9 mouse cellular contexts compared by ENCODE assay signal in the genomic region with DNA sequence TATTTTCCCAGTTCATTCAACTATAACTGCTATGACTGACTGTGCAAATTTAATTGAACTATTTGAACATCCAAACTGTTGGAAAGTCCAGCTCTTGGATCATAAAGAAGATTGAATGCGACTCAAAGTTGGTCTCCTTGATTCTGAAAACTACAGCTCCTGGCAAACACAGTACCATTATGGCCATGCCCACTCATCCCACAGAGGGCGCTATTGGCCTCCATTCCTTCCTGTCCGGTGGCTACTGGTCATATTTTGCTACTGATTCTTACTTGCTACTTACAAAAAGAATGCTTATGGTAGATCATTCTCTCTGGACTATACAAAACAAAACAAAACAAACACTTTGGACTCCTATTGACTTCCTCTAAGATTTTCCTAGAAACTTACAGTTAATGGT.
DNase-seq lines count a peak whose midpoint lies in the region; ATAC-seq and TF ChIP-seq lines count a peak whose summit lies in the region.
"Had no signal": no experiment of that assay in that cellular context is flagged by ENCODE, and none has a peak within 500 bp of the region (broad histone marks: within the 10 kb centered on the region; RNA-seq: fewer than 3 reads in every experiment).

No protein-coding gene starts in this region.

- H3K36me3 ChIP-seq in intestine, embryonic 14.5 days (ENCODE audit: control insufficient read depth, insufficient read depth, low read length), result no peaks in the 10 kb centered on the region
- no peaks in the 10 kb centered on the region for H3K36me3 ChIP-seq in intestine, embryonic 16.5 days (ENCODE audit: control insufficient read depth, insufficient read depth, low read length)
- H3K36me3 ChIP-seq in ES-Bruce4 (ENCODE audit: control insufficient read depth, insufficient read depth, low read length, poor library complexity, severe bottlenecking), result no peaks in the 10 kb centered on the region

- H3K27me3 ChIP-seq in intestine, embryonic 14.5 days (replicated peaks; ENCODE audit: control insufficient read depth, insufficient read depth, low read length), result 0 out of 2 replicates have a peak, but pooled peaks cover 4% of the 10 kb centered on the region
- H3K27me3 ChIP-seq in intestine, embryonic 16.5 days (replicated peaks; ENCODE audit: control insufficient read depth, insufficient read depth, low read length), result no peaks in the 10 kb centered on the region
- H3K27me3 ChIP-seq in ES-Bruce4 (ENCODE audit: control insufficient read depth, insufficient read depth, low read length, poor library complexity, severe bottlenecking), result no peaks in the 10 kb centered on the region

- no peak for ATAC-seq in intestine, embryonic 14.5 days (replicated peaks; ENCODE audit: low FRiP score, low TSS enrichment, low read depth)
- ATAC-seq in intestine, embryonic 16.5 days, result no peak
- 0 out of 2 replicates have a peak, but pooled peaks have one; percentile 58 for ATAC-seq in megakaryocyte progenitor cell, adult 5-6 weeks (replicated peaks; ENCODE audit: poor library complexity)
- no peak for ATAC-seq in erythroblast, adult 5-6 weeks (replicated peaks; ENCODE audit: low FRiP score, poor library complexity, severe bottlenecking)

- 24% methylated on average over 3 of the region's 3 CpGs for WGBS in intestine, embryonic 14.5 days
- WGBS in intestine, embryonic 16.5 days, result 24% methylated on average over 3 of the region's 3 CpGs

- H3K9ac ChIP-seq in intestine, embryonic 14.5 days (ENCODE audit: low read length), result no peak overlapping the region
- no peak overlapping the region for H3K9ac ChIP-seq in intestine, embryonic 16.5 days (ENCODE audit: low read depth, low read length)
- H3K9ac ChIP-seq in ES-Bruce4 (ENCODE audit: low read depth, poor library complexity, severe bottlenecking), result no peak overlapping the region

- TF ChIP-seq EP300 in ES-Bruce4 (IDR thresholded peaks at IDR 0.05; ENCODE audit: insufficient read depth, low read depth, low read length), result no peak

- peak; percentile 83 for TF ChIP-seq CTCF in ES-Bruce4 (IDR thresholded peaks at IDR 0.05; ENCODE audit: low read depth, low read length)
- peak; percentile 68; the same call in 1 of the 2 replicates for TF ChIP-seq CTCF in brain, embryonic 14.5 days (IDR thresholded peaks at IDR 0.05; ENCODE audit: borderline replicate concordance, extremely low read depth, insufficient read depth, insufficient read length)

- H3K4me2 ChIP-seq in intestine, embryonic 14.5 days (ENCODE audit: low read length), result no peak overlapping the region
- H3K4me2 ChIP-seq in intestine, embryonic 16.5 days (ENCODE audit: low read depth, low read length), result no peak overlapping the region

- no peaks in the 10 kb centered on the region for H3K9me3 ChIP-seq in intestine, embryonic 14.5 days (ENCODE audit: control insufficient read depth, low read length)
- no peaks in the 10 kb centered on the region for H3K9me3 ChIP-seq in intestine, embryonic 16.5 days (ENCODE audit: control insufficient read depth, low read length)
- no peaks in the 10 kb centered on the region for H3K9me3 ChIP-seq in ES-Bruce4 (replicated peaks; ENCODE audit: control insufficient read depth, insufficient read depth, low read length, poor library complexity, severe bottlenecking)

- H3K4me3 ChIP-seq in intestine, embryonic 14.5 days (ENCODE audit: low read depth, low read length), result no peak overlapping the region
- no peak overlapping the region for H3K4me3 ChIP-seq in intestine, embryonic 16.5 days (ENCODE audit: low read length)
- no peak overlapping the region for H3K4me3 ChIP-seq in ES-Bruce4 (ENCODE audit: low read depth, low read length)
- H3K4me3 ChIP-seq: erythroblast, embryonic 14.5 days had no signal

- peak; percentile 62 for DNase-seq in intestine, embryonic 14.5 days (ENCODE audit: low spot score)
- peak; percentile 46 for DNase-seq in brain, embryonic 14.5 days (ENCODE audit: low read depth)
- peak; percentile 58 to 83 for DNase-seq in frontal cortex, postnatal 36 days (ENCODE audit: low spot score in 2 of 2)
- peak; percentile 69 to 78 for DNase-seq in layer of hippocampus, postnatal 10 days (ENCODE audit: low spot score in 2 of 2)

- H3K27ac ChIP-seq in intestine, embryonic 14.5 days (ENCODE audit: low read depth), result no peak overlapping the region
- no peak overlapping the region for H3K27ac ChIP-seq in intestine, embryonic 16.5 days (ENCODE audit: low read length)
- H3K27ac ChIP-seq in ES-Bruce4 (ENCODE audit: insufficient read depth, low read length), result no peak overlapping the region

- TF ChIP-seq POLR2A in ES-Bruce4 (IDR thresholded peaks at IDR 0.05; ENCODE audit: insufficient read depth, low read length), result no peak
- no peak for TF ChIP-seq POLR2A in brain, embryonic 14.5 days (IDR thresholded peaks at IDR 0.05; ENCODE audit: borderline replicate concordance, extremely low read depth, insufficient read depth, insufficient read length, poor library complexity, severe bottlenecking)

- no peaks in the 10 kb centered on the region for H3K4me1 ChIP-seq in intestine, embryonic 14.5 days (replicated peaks; ENCODE audit: control insufficient read depth, insufficient read depth, low read length)
- H3K4me1 ChIP-seq in intestine, embryonic 16.5 days (ENCODE audit: control insufficient read depth, insufficient read depth, low read length), result no peaks in the 10 kb centered on the region
- H3K4me1 ChIP-seq in ES-Bruce4 (ENCODE audit: control insufficient read depth, insufficient read depth, low read length), result no peaks in the 10 kb centered on the region
